Comparison of ENCODE assay signal across 7 mouse cellular contexts in the genomic region with DNA sequence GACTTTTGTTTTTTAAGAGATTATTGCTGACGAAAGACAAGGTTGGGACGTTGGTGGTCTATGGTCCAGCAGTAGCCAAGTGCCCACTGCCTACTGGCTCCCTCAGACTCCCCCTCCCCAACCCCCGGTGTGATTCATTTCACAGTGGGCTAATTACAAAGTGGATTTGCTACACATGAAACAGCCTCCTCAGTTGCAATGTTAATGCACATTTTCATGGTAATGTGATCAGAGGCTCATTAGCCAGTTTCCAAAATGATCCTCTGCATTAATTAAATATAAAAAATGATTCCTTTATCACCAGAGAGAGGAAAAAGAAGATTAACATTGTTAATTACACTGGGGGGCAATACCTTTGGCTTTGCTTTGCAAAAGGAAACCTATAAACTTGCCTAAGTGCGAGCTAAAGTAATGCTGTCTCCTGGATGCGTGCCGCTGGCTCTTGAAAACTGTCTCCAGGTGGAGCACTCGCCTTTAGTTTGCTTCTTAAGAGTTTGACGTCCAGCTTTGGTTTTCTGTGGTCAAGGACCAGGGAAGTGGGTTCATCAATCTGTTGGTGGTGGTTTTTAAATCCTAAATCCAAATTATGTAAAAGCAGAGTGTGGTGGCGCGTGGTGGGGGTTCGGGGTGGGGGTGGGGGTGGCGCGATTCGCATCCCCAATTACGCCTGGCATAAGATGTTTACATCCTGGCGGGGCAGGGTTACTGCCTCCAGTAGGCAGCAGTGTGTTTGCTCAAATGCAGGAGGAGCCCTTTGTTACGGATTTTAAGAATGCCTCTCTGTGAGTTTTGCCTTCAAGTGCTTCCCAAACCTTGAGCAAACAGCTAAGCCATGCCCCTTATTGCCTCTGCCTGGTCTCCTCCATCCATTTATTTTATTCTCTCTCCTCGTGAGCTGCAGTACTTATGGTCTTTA.
DNase-seq lines count a peak whose midpoint lies in the region; ATAC-seq and TF ChIP-seq lines count a peak whose summit lies in the region.

No protein-coding gene starts in this region.

- peak; percentile 33; the same call in 1 of the 2 replicates for TF ChIP-seq CTCF in heart, postnatal 0 days (IDR thresholded peaks at IDR 0.05; ENCODE audit: low read depth)

- no peak for ATAC-seq in lung, embryonic 15.5 days (ENCODE audit: borderline replicate concordance, extremely low read depth, low FRiP score, low TSS enrichment)
- no peak for ATAC-seq in embryonic facial prominence, embryonic 13.5 days (ENCODE audit: insufficient number of reproducible peaks, insufficient read depth, low FRiP score, low TSS enrichment, low read depth)
- ATAC-seq in heart, postnatal 0 days (ENCODE audit: insufficient read depth, low read depth) = no peak
- ATAC-seq in limb, embryonic 12.5 days (ENCODE audit: insufficient number of reproducible peaks, insufficient read depth, low FRiP score, low TSS enrichment, low read depth) = no peak

- H3K4me3 ChIP-seq in lung, embryonic 15.5 days = peak overlapping the region; percentile 30
- H3K4me3 ChIP-seq in embryonic facial prominence, embryonic 13.5 days = peak overlapping the region; percentile 29
- peak overlapping the region; percentile 21; the same call in 1 of the 2 replicates for H3K4me3 ChIP-seq in heart, postnatal 0 days (ENCODE audit: low read depth, low read length)
- H3K4me3 ChIP-seq in limb, embryonic 12.5 days (replicated peaks) = peak overlapping the region; percentile 31

- no peak for DNase-seq in lung, postnatal 25 days (ENCODE audit: low spot score)
- no peak for DNase-seq in heart, postnatal 0 days (ENCODE audit: low spot score)
- DNase-seq in adipocyte (ENCODE audit: low spot score) = no peak
- no peak for DNase-seq in thymus, adult 18-20 months

- H3K4me2 ChIP-seq in lung, embryonic 15.5 days = peak overlapping the region; percentile 67
- H3K4me2 ChIP-seq in embryonic facial prominence, embryonic 13.5 days = peak overlapping the region; percentile 57
- peak overlapping the region; percentile 47 for H3K4me2 ChIP-seq in heart, postnatal 0 days (ENCODE audit: low read depth, low read length)
- H3K4me2 ChIP-seq in limb, embryonic 12.5 days = peak overlapping the region; percentile 60

- WGBS in lung, embryonic 15.5 days = 2% methylated on average over 18 of the region's 18 CpGs
- whole genome bisulfite sequencing in embryonic facial prominence, embryonic 13.5 days = under 1% methylated on average over 18 of the region's 18 CpGs
- 5% methylated on average over 18 of the region's 18 CpGs for WGBS in heart, postnatal 0 days
- WGBS in limb, embryonic 12.5 days = 2% methylated on average over 18 of the region's 18 CpGs

- no peak for TF ChIP-seq EP300 in heart, postnatal 0 days (IDR thresholded peaks at IDR 0.05; ENCODE audit: low read depth)

- H3K9ac ChIP-seq in lung, embryonic 15.5 days = 0 out of 2 replicates have a peak overlapping the region, but pooled peaks have one; percentile 23
- H3K9ac ChIP-seq in embryonic facial prominence, embryonic 13.5 days = no peak overlapping the region
- H3K9ac ChIP-seq in heart, postnatal 0 days (replicated peaks; ENCODE audit: low read depth, low read length) = no peak overlapping the region
- H3K9ac ChIP-seq in limb, embryonic 12.5 days (replicated peaks) = no peak overlapping the region

- no peaks in the 10 kb centered on the region for H3K27me3 ChIP-seq in lung, embryonic 15.5 days
- H3K27me3 ChIP-seq in embryonic facial prominence, embryonic 13.5 days = peaks cover 5% of the 10 kb centered on the region; the same call in 1 of the 2 replicates
- H3K27me3 ChIP-seq in heart, postnatal 0 days (ENCODE audit: control insufficient read depth, insufficient read depth, low read length) = peaks cover 3% of the 10 kb centered on the region; the same call in 1 of the 2 replicates
- H3K27me3 ChIP-seq in limb, embryonic 12.5 days = peaks cover 3% of the 10 kb centered on the region; the same call in 1 of the 2 replicates

- peaks cover 13% of the 10 kb centered on the region; the same call in 1 of the 2 replicates for H3K4me1 ChIP-seq in lung, embryonic 15.5 days
- peaks cover 14% of the 10 kb centered on the region for H3K4me1 ChIP-seq in embryonic facial prominence, embryonic 13.5 days
- peaks cover 7% of the 10 kb centered on the region for H3K4me1 ChIP-seq in heart, postnatal 0 days (ENCODE audit: control insufficient read depth, insufficient read depth)
- H3K4me1 ChIP-seq in limb, embryonic 12.5 days (replicated peaks) = peaks cover 17% of the 10 kb centered on the region

- no peaks in the 10 kb centered on the region for H3K36me3 ChIP-seq in lung, embryonic 15.5 days
- no peaks in the 10 kb centered on the region for H3K36me3 ChIP-seq in embryonic facial prominence, embryonic 13.5 days
- no peaks in the 10 kb centered on the region for H3K36me3 ChIP-seq in heart, postnatal 0 days (replicated peaks; ENCODE audit: control insufficient read depth, insufficient read depth, low read length)
- H3K36me3 ChIP-seq in limb, embryonic 12.5 days = no peaks in the 10 kb centered on the region

- no peaks in the 10 kb centered on the region for H3K9me3 ChIP-seq in lung, embryonic 15.5 days
- H3K9me3 ChIP-seq in embryonic facial prominence, embryonic 13.5 days = no peaks in the 10 kb centered on the region
- no peaks in the 10 kb centered on the region for H3K9me3 ChIP-seq in heart, postnatal 0 days (replicated peaks; ENCODE audit: control insufficient read depth, low read length)
- no peaks in the 10 kb centered on the region; the same call in 1 of the 2 replicates for H3K9me3 ChIP-seq in limb, embryonic 12.5 days

- no peak overlapping the region for H3K27ac ChIP-seq in lung, embryonic 15.5 days
- no peak overlapping the region for H3K27ac ChIP-seq in embryonic facial prominence, embryonic 13.5 days
- H3K27ac ChIP-seq in heart, postnatal 0 days (ENCODE audit: low read depth) = no peak overlapping the region
- H3K27ac ChIP-seq in limb, embryonic 12.5 days = no peak overlapping the region
